Mouse (Mus musculus) forebrain, embryonic 11.5 days (tissue): ENCODE results near the gene Dpagt1. TPM values are rescaled to one million over a fixed set of nuclear protein-coding genes. Genes with fewer than 3 reads are reported as not detected.
"Not testable (repeated sequence)": the region's sequence is repeated elsewhere in the genome, so short reads cannot be mapped to it uniquely, and the experiment has no call there.

Experiments used
- ATAC-seq: fragments of 200-750 bp; cut with Nextera tagmentation; replicated peaks from 2 replicates; pipeline ENCODE4 v1.8.0; 2017; ENCODE audit warnings: moderate TSS enrichment; ENCODE audit not compliant: low FRiP score
- DNase-seq: peaks from one replicate; pipeline ENCODE4 v3.0.0-alpha.2; 2017; ENCODE audit warnings: low spot score
- H3K27ac ChIP-seq: fragments of 300-500 bp; sonication (generic); 2 replicates; pipeline ENCODE4 v1.5.1; 2014; ENCODE audit warnings: low read depth, low read length
- H3K27me3 ChIP-seq: fragments of 300-500 bp; sonication (generic); 2 replicates; pipeline ENCODE4 v1.6.1; 2014; ENCODE audit warnings: mild to moderate bottlenecking, low read length, mixed read lengths; ENCODE audit not compliant: control insufficient read depth, insufficient read depth
- H3K36me3 ChIP-seq: fragments of 300-500 bp; sonication (generic); 2 replicates; pipeline ENCODE4 v1.6.1; 2014; ENCODE audit warnings: mild to moderate bottlenecking, low read length, moderate library complexity, mixed read lengths; ENCODE audit not compliant: control insufficient read depth, insufficient read depth
- H3K4me1 ChIP-seq: fragments of 300-500 bp; sonication (generic); replicated peaks from 2 replicates; pipeline ENCODE4 v1.6.1; 2014; ENCODE audit warnings: low read length, mixed read lengths; ENCODE audit not compliant: control insufficient read depth, insufficient read depth
- H3K4me2 ChIP-seq: fragments of 300-500 bp; sonication (generic); 2 replicates; pipeline ENCODE4 v1.6.1; 2014; ENCODE audit warnings: low read depth, mild to moderate bottlenecking, low read length, moderate library complexity, mixed read lengths; ENCODE audit not compliant: severe bottlenecking
- H3K4me3 ChIP-seq: fragments of 300-500 bp; sonication (generic); 2 replicates; pipeline ENCODE4 v1.5.1; 2014; ENCODE audit warnings: low read depth, low read length
- H3K9ac ChIP-seq: fragments of 300-500 bp; sonication (generic); 2 replicates; pipeline ENCODE4 v1.6.1; 2014; ENCODE audit warnings: low read length
- H3K9me3 ChIP-seq: fragments of 300-500 bp; sonication (generic); 2 replicates; pipeline ENCODE4 v1.6.1; 2016; ENCODE audit warnings: low read length, mixed read lengths; ENCODE audit not compliant: control insufficient read depth
- WGBS: fragments of 180-500 bp; shearing (Covaris S2); extraction: QIAGEN DNeasy Blood & Tissue Kit; methylation state at CpG from one replicate; pipeline ENCODE4 v1.1.7; 2014; 5-methylcytosine and 5-hydroxymethylcytosine counted together
- polyA plus RNA-seq: library from polyadenylated mRNA; unstranded; fragments of >200 nt; fragmentation: Nextera tagmentation; extraction: Ambion mirVana; gene quantifications from 2 replicates; pipeline ENCODE4 v1.2.1, GENCODE M21; 2014

Dpagt1 gene
- polyA plus RNA-seq, 1 experiment from 2014 or later: 49.1 TPM

- H3K9me3 ChIP-seq: no peaks in the 10 kb centered on the region
- no peaks in the 10 kb centered on the region for H3K27me3 ChIP-seq
- no peak overlapping the region for H3K27ac ChIP-seq
- peak overlapping the region; percentile 75 for H3K4me2 ChIP-seq
- H3K9ac ChIP-seq: peak overlapping the region; percentile 93
- peaks cover 4% of the 10 kb centered on the region; the same call in 1 of the 2 replicates for H3K4me1 ChIP-seq
- DNase-seq: no peak
- no peak for ATAC-seq
- peaks cover 6% of the 10 kb centered on the region for H3K36me3 ChIP-seq
- H3K4me3 ChIP-seq: peak overlapping the region; percentile 78
- 94% methylated on average over 5 of the region's 5 CpGs for WGBS
Measured at GRCm38 (mm10) chr9:44327926-44328325, 2.1 kb downstream of the Dpagt1 start.

DNA sequence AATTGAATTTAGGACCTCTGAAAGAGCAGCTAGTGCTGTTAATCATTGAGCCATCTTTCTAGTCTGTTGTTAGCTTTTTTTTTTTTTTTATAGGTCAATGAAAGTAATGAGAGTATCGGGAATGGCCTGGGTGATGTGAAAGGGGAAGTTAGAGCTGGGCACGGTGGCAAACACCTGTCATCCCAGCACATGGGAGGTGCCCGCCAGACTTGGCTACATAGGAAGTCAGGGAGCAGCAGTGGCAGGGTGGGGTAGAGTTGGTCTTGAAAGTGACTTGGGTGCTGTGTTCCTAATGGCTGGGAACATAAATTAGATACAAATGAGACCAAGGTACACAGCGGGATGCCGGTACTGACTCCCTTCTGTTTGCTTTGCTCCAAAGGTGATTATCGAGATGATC lies 4.9 kb downstream of the Dpagt1 start:
- Histone ChIP-seq H3K36me3 (peaks cover 13% of the 10 kb centered on the region), H3K4me1 (peaks cover 3% of the 10 kb centered on the region; the same call in 1 of the 2 replicates), H3K9me3 (no peaks in the 10 kb centered on the region; the same call in 1 of the 2 replicates), H3K27me3 (no peaks in the 10 kb centered on the region), H3K4me3 (no peak overlapping the region), H3K9ac (no peak overlapping the region), H3K4me2 (no peak overlapping the region), H3K27ac (no peak overlapping the region)
- no peak for DNase-seq
- no peak for ATAC-seq
- WGBS: 95% methylated on average over 6 of the region's 6 CpGs

- H3K36me3 ChIP-seq: peaks cover 15% of the 10 kb centered on the region
- 96% methylated on average over 13 of the region's 13 CpGs for WGBS
- H3K27ac ChIP-seq: no peak overlapping the region
Measured at GRCm38 (mm10) chr9:44332918-44333638, 7.3 kb downstream of the Dpagt1 start.

DNA sequence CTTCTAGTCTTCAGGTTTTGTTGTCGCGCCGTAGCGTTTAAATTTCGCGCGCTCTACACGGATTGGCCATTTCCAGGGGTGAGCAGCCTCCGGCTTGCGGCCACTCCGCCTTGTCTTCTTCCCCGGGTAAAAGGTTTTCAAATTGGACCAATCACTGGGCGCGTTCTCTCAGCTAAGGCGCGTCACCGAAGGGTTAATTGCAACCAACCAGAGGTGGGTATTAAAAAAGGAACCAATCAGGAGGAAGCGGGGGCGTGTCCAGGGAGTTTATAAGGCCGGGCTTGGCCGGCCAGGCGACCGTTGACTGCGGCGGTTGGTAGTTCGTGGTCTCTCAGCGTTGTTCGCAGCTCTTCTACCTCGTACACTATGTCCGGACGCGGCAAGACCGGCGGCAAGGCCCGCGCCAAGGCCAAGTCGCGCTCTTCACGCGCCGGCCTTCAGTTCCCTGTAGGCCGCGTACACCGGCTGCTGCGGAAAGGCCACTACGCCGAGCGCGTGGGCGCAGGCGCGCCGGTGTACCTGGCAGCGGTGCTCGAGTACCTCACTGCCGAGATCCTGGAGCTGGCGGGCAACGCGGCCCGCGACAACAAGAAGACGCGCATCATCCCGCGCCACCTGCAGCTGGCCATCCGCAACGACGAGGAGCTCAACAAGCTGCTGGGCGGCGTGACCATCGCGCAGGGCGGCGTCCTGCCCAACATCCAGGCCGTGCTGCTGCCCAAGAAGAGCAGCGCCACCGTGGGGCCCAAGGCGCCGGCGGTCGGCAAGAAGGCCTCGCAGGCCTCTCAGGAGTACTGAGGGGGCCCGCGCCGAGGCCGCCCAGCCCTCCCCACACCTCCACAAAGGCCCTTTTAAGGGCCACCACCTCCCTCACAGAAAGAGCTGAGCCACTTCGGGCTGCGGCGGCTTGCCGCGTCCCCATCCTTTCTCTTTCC lies 8.8 kb downstream of the Dpagt1 start, which contains the start of gene H2afx:
Gene H2afx, plus strand, starts transcription at position 299 of the 935 bp plus-strand sequence.
- ATAC-seq (peak; percentile 97), DNase-seq (peak; percentile 99)
- Histone ChIP-seq H3K4me3 (peak within 1 kb of the TSS; percentile 99), H3K4me2 (peak within 1 kb of the TSS; percentile 73), H3K4me1 (peaks cover 4% of the 10 kb centered on the region; the same call in 1 of the 2 replicates), H3K27ac (peak within 1 kb of the TSS; percentile 97), H3K27me3 (no peaks in the 10 kb centered on the region), H3K36me3 (peaks cover 18% of the 10 kb centered on the region), H3K9ac (peak within 1 kb of the TSS; percentile 99), H3K9me3 (no peaks in the 10 kb centered on the region; the same call in 1 of the 2 replicates)
- WGBS: under 1% methylated on average over 86 of the region's 91 CpGs

More at GRCm38 (mm10) chr9:44332918-44333638, 7.3 kb downstream of the Dpagt1 start:
- Histone ChIP-seq H3K4me2 (no peak overlapping the region), H3K4me1 (peaks cover 4% of the 10 kb centered on the region; the same call in 1 of the 2 replicates), H3K9me3 (no peaks in the 10 kb centered on the region; the same call in 1 of the 2 replicates), H3K27me3 (no peaks in the 10 kb centered on the region), H3K4me3 (no peak overlapping the region), H3K9ac (no peak overlapping the region)
- no peak for ATAC-seq
- DNase-seq: no peak

DNA sequence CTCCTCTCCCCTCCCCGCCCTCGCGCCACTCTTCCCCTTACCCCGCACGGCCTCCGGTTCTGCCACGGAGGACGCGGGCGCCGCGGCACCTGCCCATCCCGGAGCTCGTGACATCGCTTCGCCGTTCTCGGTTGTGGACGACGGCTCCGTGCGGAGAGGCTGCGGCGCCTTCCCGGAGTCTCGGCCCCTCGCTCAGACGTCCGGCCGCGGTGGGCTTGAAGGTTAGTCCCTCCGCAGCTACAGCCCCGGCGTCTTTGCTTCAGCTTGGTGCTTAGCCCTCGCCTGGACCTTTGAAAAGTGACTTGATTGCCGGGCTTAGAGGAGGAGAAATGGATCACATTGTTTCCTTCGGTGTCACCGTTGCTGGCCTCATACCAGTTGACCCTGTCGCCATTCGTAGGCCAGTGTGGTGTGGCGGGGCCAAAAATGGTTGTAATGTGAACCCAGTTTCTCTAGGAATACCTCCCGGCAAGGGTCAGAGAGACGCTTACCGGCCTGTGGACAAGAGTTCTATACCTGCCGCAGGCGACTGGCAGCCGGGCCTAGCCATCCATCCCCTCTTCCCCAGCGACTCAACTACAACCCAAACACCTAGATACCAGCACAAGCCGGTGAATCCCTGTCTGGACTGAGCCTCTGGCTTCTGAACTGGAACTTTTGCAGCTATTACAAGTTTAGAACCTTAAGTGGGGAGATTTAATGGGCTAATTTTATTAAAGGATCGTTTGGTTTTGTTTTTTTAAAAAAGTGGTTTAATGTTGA lies 9.7 kb downstream of the Dpagt1 start:
- Histone ChIP-seq H3K9ac (peak overlapping the region; percentile 99), H3K4me1 (peaks cover 4% of the 10 kb centered on the region; the same call in 1 of the 2 replicates), H3K9me3 (no peaks in the 10 kb centered on the region; the same call in 1 of the 2 replicates), H3K27ac (peak overlapping the region; percentile 97), H3K36me3 (peaks cover 18% of the 10 kb centered on the region), H3K4me3 (peak overlapping the region; percentile 99), H3K4me2 (peak overlapping the region; percentile 73), H3K27me3 (no peaks in the 10 kb centered on the region)
- under 1% methylated on average over 48 of the region's 50 CpGs for WGBS
- ATAC-seq (no peak), DNase-seq (peak; percentile 82)

- peak overlapping the region; percentile 99 for H3K4me3 ChIP-seq
- ATAC-seq (no peak), DNase-seq (no peak)
- WGBS: 4% methylated on average over 5 of the region's 5 CpGs
- H3K9ac ChIP-seq: peak overlapping the region; percentile 99
- peak overlapping the region; percentile 73 for H3K4me2 ChIP-seq
- H3K27me3 ChIP-seq: no peaks in the 10 kb centered on the region
- H3K27ac ChIP-seq: peak overlapping the region; percentile 97; the same call in 1 of the 2 replicates
- peaks cover 4% of the 10 kb centered on the region; the same call in 1 of the 2 replicates for H3K4me1 ChIP-seq
- no peaks in the 10 kb centered on the region; the same call in 1 of the 2 replicates for H3K9me3 ChIP-seq
- peaks cover 18% of the 10 kb centered on the region for H3K36me3 ChIP-seq
Measured at GRCm38 (mm10) chr9:44336093-44336406, 10.2 kb downstream of the Dpagt1 start.

DNA sequence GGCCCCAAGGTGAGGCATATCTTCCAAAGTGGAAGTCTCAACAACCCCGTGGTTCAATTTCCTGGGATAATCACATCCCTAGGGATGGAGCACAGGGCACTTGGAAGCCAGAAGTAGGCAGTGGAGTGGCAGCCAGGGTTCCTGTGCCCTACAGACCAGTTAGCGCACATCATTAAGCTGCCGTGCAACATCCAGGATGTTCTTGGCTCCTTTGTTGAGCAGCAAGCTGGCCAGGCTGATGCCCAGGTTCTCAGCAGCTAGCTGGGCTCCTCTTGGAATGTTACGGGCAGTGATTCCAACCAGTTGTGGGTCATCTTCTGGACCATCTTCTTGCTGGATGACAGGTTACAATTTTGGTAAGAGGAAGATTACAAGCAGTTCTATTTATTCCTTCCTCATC lies 10.7 kb downstream of the Dpagt1 start:
- Histone ChIP-seq H3K36me3 (peaks cover 18% of the 10 kb centered on the region), H3K4me2 (peak overlapping the region; percentile 73), H3K9ac (peak overlapping the region; percentile 99), H3K4me3 (peak overlapping the region; percentile 99)
- not testable (repeated sequence) for ATAC-seq, H3K9me3 ChIP-seq, H3K27ac ChIP-seq, H3K27me3 ChIP-seq, H3K4me1 ChIP-seq, DNase-seq
- WGBS: 27% methylated on average over 4 of the region's 4 CpGs

GRCm38 (mm10) chr9:44336964-44337363 lies 11.1 kb downstream of the Dpagt1 start:
- H3K9ac ChIP-seq: peak overlapping the region; percentile 99
- H3K4me2 ChIP-seq: peak overlapping the region; percentile 73
- 80% methylated on average over 3 of the region's 3 CpGs for WGBS
- peak overlapping the region; percentile 31; the same call in 1 of the 2 replicates for H3K27ac ChIP-seq
- ATAC-seq (no peak), DNase-seq (no peak)
- H3K27me3 ChIP-seq: no peaks in the 10 kb centered on the region
- peaks cover 18% of the 10 kb centered on the region for H3K36me3 ChIP-seq
- no peaks in the 10 kb centered on the region; the same call in 1 of the 2 replicates for H3K9me3 ChIP-seq
- peaks cover 4% of the 10 kb centered on the region; the same call in 1 of the 2 replicates for H3K4me1 ChIP-seq
- peak overlapping the region; percentile 99 for H3K4me3 ChIP-seq
